In the genomic region with DNA sequence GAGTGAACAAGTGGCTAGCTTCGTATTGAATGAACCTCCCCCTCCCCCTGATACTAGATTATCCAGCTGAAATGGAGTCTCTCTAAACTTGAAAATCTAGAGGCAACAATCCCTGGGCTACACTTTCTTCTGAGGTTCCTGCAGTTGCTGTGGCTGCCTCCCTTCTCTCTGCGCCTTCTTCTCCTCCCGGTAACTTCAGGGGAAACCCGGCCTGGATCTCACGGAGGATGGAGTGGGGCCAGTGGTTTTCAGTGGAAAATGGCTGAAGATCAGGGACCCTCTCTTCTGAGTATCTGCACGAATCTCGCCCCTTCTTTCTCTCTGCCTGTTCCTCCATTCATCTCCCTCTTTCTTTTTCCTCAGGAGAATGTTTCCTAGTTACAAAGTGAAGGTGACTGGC, we compare ENCODE assay signal across 12 mouse cellular contexts. TPM values are rescaled to one million over a fixed set of nuclear protein-coding genes. Genes with fewer than 3 reads are reported as not detected.
DNase-seq lines count a peak whose midpoint lies in the region; ATAC-seq and TF ChIP-seq lines count a peak whose summit lies in the region.
"Had no signal": no experiment of that assay in that cellular context is flagged by ENCODE, and none has a peak within 500 bp of the region (broad histone marks: within the 10 kb centered on the region; RNA-seq: fewer than 3 reads in every experiment).

No protein-coding gene starts in this region.

- 0% methylated on average over 7 of the region's 7 CpGs for WGBS in forebrain, embryonic 10.5 days
- WGBS in forebrain, embryonic 13.5 days: 0% methylated on average over 7 of the region's 7 CpGs
- WGBS in kidney, postnatal 0 days: 2% methylated on average over 7 of the region's 7 CpGs

- ATAC-seq in forebrain, embryonic 13.5 days: no peak
- no peak for ATAC-seq in kidney, postnatal 0 days (replicated peaks; ENCODE audit: low FRiP score, low read depth)

- H3K4me2 ChIP-seq in forebrain, embryonic 13.5 days: no peak overlapping the region
- no peak overlapping the region for H3K4me2 ChIP-seq in kidney, postnatal 0 days (ENCODE audit: low read length)

- no peak overlapping the region for H3K9ac ChIP-seq in forebrain, embryonic 13.5 days
- H3K9ac ChIP-seq in kidney, postnatal 0 days (ENCODE audit: low read depth, low read length): no peak overlapping the region

- peak; percentile 69 for DNase-seq in forebrain, embryonic 10.5 days (ENCODE audit: extremely low spot score, low spot score)
- DNase-seq in kidney, postnatal 0 days (ENCODE audit: low spot score): peak; percentile 22
- no peak for DNase-seq in kidney, adult 18-20 months
- peak; percentile 55 for DNase-seq in ES-CJ7 (ENCODE audit: low read depth, low spot score)
- no peak for DNase-seq in urinary bladder, postnatal 36 days (ENCODE audit: low spot score in 2 of 2)
- no peak for DNase-seq in adrenal gland, adult (ENCODE audit: inconsistent age in 2 of 2, low spot score in 1 of 2)
- DNase-seq: cerebellum, adult 9-10 months; kidney, adult 2 months; right cerebral cortex, adult 18-20 months had no signal

- no peak for TF ChIP-seq POLR2A in embryonic fibroblast, embryonic 13.5 days (IDR thresholded peaks at IDR 0.05; ENCODE audit: low read depth, low read length)

- H3K27ac ChIP-seq in forebrain, embryonic 10.5 days: no peak overlapping the region
- H3K27ac ChIP-seq in forebrain, embryonic 13.5 days: no peak overlapping the region
- no peak overlapping the region for H3K27ac ChIP-seq in kidney, postnatal 0 days
- H3K27ac ChIP-seq in embryonic fibroblast, embryonic 13.5 days (ENCODE audit: insufficient read depth, low read length): peak overlapping the region; percentile 15

- no peaks in the 10 kb centered on the region for H3K36me3 ChIP-seq in forebrain, embryonic 10.5 days (replicated peaks)
- no peaks in the 10 kb centered on the region for H3K36me3 ChIP-seq in forebrain, embryonic 13.5 days (ENCODE audit: poor library complexity, severe bottlenecking)
- H3K36me3 ChIP-seq in kidney, postnatal 0 days (ENCODE audit: insufficient read depth, low read length): no peaks in the 10 kb centered on the region

- H3K4me1 ChIP-seq in forebrain, embryonic 10.5 days: peaks cover 20% of the 10 kb centered on the region
- H3K4me1 ChIP-seq in forebrain, embryonic 13.5 days: peaks cover 7% of the 10 kb centered on the region; the same call in 1 of the 2 replicates
- no peaks in the 10 kb centered on the region for H3K4me1 ChIP-seq in kidney, postnatal 0 days (replicated peaks; ENCODE audit: insufficient read depth, low read length)
- no peaks in the 10 kb centered on the region for H3K4me1 ChIP-seq in embryonic fibroblast, embryonic 13.5 days (ENCODE audit: control insufficient read depth, insufficient read depth, low read length)

- H3K27me3 ChIP-seq in forebrain, embryonic 10.5 days (ENCODE audit: poor library complexity, severe bottlenecking): peaks cover 100% of the 10 kb centered on the region
- peaks cover 99% of the 10 kb centered on the region for H3K27me3 ChIP-seq in forebrain, embryonic 13.5 days
- H3K27me3 ChIP-seq in kidney, postnatal 0 days (ENCODE audit: insufficient read depth, low read length): peaks cover 88% of the 10 kb centered on the region

- H3K9me3 ChIP-seq in forebrain, embryonic 10.5 days: no peaks in the 10 kb centered on the region
- H3K9me3 ChIP-seq in forebrain, embryonic 13.5 days (replicated peaks): no peaks in the 10 kb centered on the region
- no peaks in the 10 kb centered on the region for H3K9me3 ChIP-seq in kidney, postnatal 0 days (replicated peaks; ENCODE audit: low read length)

- H3K4me3 ChIP-seq in forebrain, embryonic 10.5 days: no peak overlapping the region
- H3K4me3 ChIP-seq in forebrain, embryonic 13.5 days: no peak overlapping the region
- H3K4me3 ChIP-seq in kidney, postnatal 0 days (replicated peaks; ENCODE audit: low read depth, low read length): no peak overlapping the region
- peak overlapping the region; percentile 3; the same call in 1 of the 2 replicates for H3K4me3 ChIP-seq in embryonic fibroblast, embryonic 13.5 days (ENCODE audit: insufficient read depth, low read length)
- H3K4me3 ChIP-seq: erythroblast, embryonic 14.5 days had no signal

- no peak for TF ChIP-seq CTCF in kidney, postnatal 0 days (IDR thresholded peaks at IDR 0.05; ENCODE audit: low read depth)
- no peak for TF ChIP-seq CTCF in embryonic fibroblast, embryonic 13.5 days (IDR thresholded peaks at IDR 0.05; ENCODE audit: borderline replicate concordance, insufficient read depth, low read length)

RNA-seq across cellular contexts. Expression of a gene that starts 7.9 kb away (rescaled TPM):
- 0.04 and 0.41 TPM in 2 replicates for polyA plus RNA-seq in forebrain, embryonic 10.5 days (2016; fragmentation: Nextera tagmentation; extraction: Ambion mirVana)
- polyA plus RNA-seq in forebrain, embryonic 13.5 days (2015; fragmentation: Nextera tagmentation; extraction: Ambion mirVana): 0.05 and 0.08 TPM in 2 replicates
- not detected in 2 replicates for polyA plus RNA-seq in kidney, postnatal 0 days (2015; fragmentation: Nextera tagmentation; extraction: Ambion mirVana)
- polyA plus RNA-seq in embryonic fibroblast, embryonic 13.5 days (2011; ENCODE audit: insufficient read length, low read depth, missing spikeins): 5.5 and 9.3 TPM in 2 replicates
- polyA plus RNA-seq: erythroblast, embryonic 14.5 days had no signal

Comparison
In these comparisons a context has a peak if more than half of its experiments do, and no peak if none do; other contexts are left out.
1. DNase-seq: peak in forebrain, embryonic 10.5 days (single experiment), kidney, postnatal 0 days (single experiment) and ES-CJ7 (single experiment); none in kidney, adult 18-20 months (single experiment), urinary bladder, postnatal 36 days (0 of 2) and adrenal gland, adult (0 of 2).